Mouse (Mus musculus) testis, adult 2 months (tissue): Measurements from ENCODE around the gene Spry1. TPM values are rescaled to one million over a fixed set of nuclear protein-coding genes. Genes with fewer than 3 reads are reported as not detected.

Source experiments
- H3K27ac ChIP-seq: fragments of 200-500 bp; 2 replicates; pipeline ENCODE4 v1.5.1; 2012; ENCODE audit warnings: low read depth, low read length; ENCODE audit not compliant: control insufficient read depth, insufficient read depth
- H3K27me3 ChIP-seq: fragments of 200-500 bp; 2 replicates; pipeline ENCODE4 v1.6.1; 2012; ENCODE audit warnings: mild to moderate bottlenecking, low read length, moderate library complexity; ENCODE audit not compliant: control insufficient read depth, insufficient read depth
- H3K36me3 ChIP-seq: fragments of 200-500 bp; 2 replicates; pipeline ENCODE4 v1.6.1; 2012; ENCODE audit warnings: mild to moderate bottlenecking, low read length; ENCODE audit not compliant: control insufficient read depth, insufficient read depth
- H3K4me1 ChIP-seq: fragments of 200-500 bp; 2 replicates; pipeline ENCODE4 v1.6.1; 2012; ENCODE audit warnings: low read length; ENCODE audit not compliant: control insufficient read depth, insufficient read depth
- H3K4me3 ChIP-seq: fragments of 200-500 bp; 2 replicates; pipeline ENCODE4 v1.5.1; 2012; ENCODE audit warnings: low read depth, mild to moderate bottlenecking, low read length, moderate library complexity, mixed read lengths; ENCODE audit not compliant: control insufficient read depth
- CTCF ChIP-seq: fragments of 200-500 bp; IDR thresholded peaks from 2 replicates; pipeline ENCODE4 v1.5.1; 2012; ENCODE audit warnings: low read depth, mild to moderate bottlenecking, inconsistent platforms, low read length, moderate library complexity; ENCODE audit not compliant: control insufficient read depth, insufficient read depth, insufficient replicate concordance
- POLR2A ChIP-seq: fragments of 200-500 bp; IDR thresholded peaks from 2 replicates; pipeline ENCODE4 v1.6.1; 2012; ENCODE audit warnings: low read depth, mild to moderate bottlenecking, inconsistent platforms, low read length, moderate library complexity; ENCODE audit not compliant: control insufficient read depth
- polyA plus RNA-seq: library from polyadenylated mRNA; depleted of rRNA; stranded (reverse); fragments of >200 nt; gene quantifications from 2 replicates; pipeline ENCODE4 v1.2.3, GENCODE M21; 2012

Spry1 gene
- polyA plus RNA-seq, 1 experiment: 4.6 TPM

GRCm38 (mm10) chr3:37667119-37667467, 27.3 kb downstream of the Spry1 start:
- Histone ChIP-seq H3K27ac (no peak overlapping the region), H3K27me3 (no peaks in the 10 kb centered on the region), H3K4me1 (peaks cover 6% of the 10 kb centered on the region), H3K4me3 (no peak overlapping the region), H3K36me3 (no peaks in the 10 kb centered on the region)
- no peak for TF ChIP-seq CTCF
- TF ChIP-seq POLR2A: no peak

- H3K27ac ChIP-seq: no peak overlapping the region
- H3K4me3 ChIP-seq: no peak overlapping the region
- TF ChIP-seq POLR2A (no peak), CTCF (no peak)
- H3K27me3 ChIP-seq: no peaks in the 10 kb centered on the region
- peaks cover 6% of the 10 kb centered on the region for H3K4me1 ChIP-seq
- H3K36me3 ChIP-seq: no peaks in the 10 kb centered on the region
These were observed 28.0 kb downstream of the Spry1 start for GRCm38 (mm10) chr3:37667736-37668135.

- TF ChIP-seq CTCF: no peak
- no peak for TF ChIP-seq POLR2A
- H3K4me3 ChIP-seq: peak overlapping the region; percentile 62
- H3K36me3 ChIP-seq: no peaks in the 10 kb centered on the region
- peaks cover 6% of the 10 kb centered on the region for H3K4me1 ChIP-seq
- no peak overlapping the region for H3K27ac ChIP-seq
- no peaks in the 10 kb centered on the region for H3K27me3 ChIP-seq
These were observed 28.9 kb downstream of the Spry1 start for GRCm38 (mm10) chr3:37668652-37669051.

GRCm38 (mm10) chr3:37669100-37669499, 29.4 kb downstream of the Spry1 start:
- Histone ChIP-seq H3K4me3 (peak overlapping the region; percentile 62), H3K4me1 (peaks cover 6% of the 10 kb centered on the region), H3K27ac (no peak overlapping the region), H3K27me3 (no peaks in the 10 kb centered on the region), H3K36me3 (no peaks in the 10 kb centered on the region)
- TF ChIP-seq CTCF: no peak
- TF ChIP-seq POLR2A: no peak

GRCm38 (mm10) chr3:37672266-37673040, 32.7 kb downstream of the Spry1 start:
- Histone ChIP-seq H3K27me3 (no peaks in the 10 kb centered on the region), H3K27ac (no peak overlapping the region)

GRCm38 (mm10) chr3:37673513-37674261, 33.9 kb downstream of the Spry1 start:
- Histone ChIP-seq H3K4me3 (no peak overlapping the region), H3K4me1 (peaks cover 6% of the 10 kb centered on the region), H3K27me3 (no peaks in the 10 kb centered on the region), H3K36me3 (no peaks in the 10 kb centered on the region), H3K27ac (no peak overlapping the region)
- TF ChIP-seq POLR2A: no peak
- no peak for TF ChIP-seq CTCF

More at GRCm38 (mm10) chr3:37672266-37673040, 32.7 kb downstream of the Spry1 start:
- peaks cover 6% of the 10 kb centered on the region for H3K4me1 ChIP-seq
- H3K4me3 ChIP-seq: no peak overlapping the region
- no peaks in the 10 kb centered on the region for H3K36me3 ChIP-seq
- TF ChIP-seq POLR2A (no peak), CTCF (no peak)

- Histone ChIP-seq H3K27ac (no peak overlapping the region), H3K27me3 (no peaks in the 10 kb centered on the region)
These were observed 35.3 kb downstream of the Spry1 start for GRCm38 (mm10) chr3:37675056-37675525.

GRCm38 (mm10) chr3:37676291-37676690, 36.5 kb downstream of the Spry1 start:
- H3K27ac ChIP-seq: no peak overlapping the region
- H3K27me3 ChIP-seq: no peaks in the 10 kb centered on the region

More at GRCm38 (mm10) chr3:37675056-37675525, 35.3 kb downstream of the Spry1 start:
- Histone ChIP-seq H3K4me1 (no peaks in the 10 kb centered on the region), H3K36me3 (no peaks in the 10 kb centered on the region), H3K4me3 (no peak overlapping the region)
- TF ChIP-seq CTCF (no peak), POLR2A (no peak)

More at GRCm38 (mm10) chr3:37676291-37676690, 36.5 kb downstream of the Spry1 start:
- Histone ChIP-seq H3K4me1 (no peaks in the 10 kb centered on the region), H3K4me3 (no peak overlapping the region), H3K36me3 (no peaks in the 10 kb centered on the region)
- no peak for TF ChIP-seq POLR2A
